Mouse (Mus musculus): ENCODE data around the gene Cap1. TPM values are rescaled to one million over a fixed set of nuclear protein-coding genes. Genes with fewer than 3 reads are reported as not detected.

Gene Cap1
- total RNA-seq, 4 experiments from 2014 or later = 280 to 333 (median 312) TPM

DNA sequence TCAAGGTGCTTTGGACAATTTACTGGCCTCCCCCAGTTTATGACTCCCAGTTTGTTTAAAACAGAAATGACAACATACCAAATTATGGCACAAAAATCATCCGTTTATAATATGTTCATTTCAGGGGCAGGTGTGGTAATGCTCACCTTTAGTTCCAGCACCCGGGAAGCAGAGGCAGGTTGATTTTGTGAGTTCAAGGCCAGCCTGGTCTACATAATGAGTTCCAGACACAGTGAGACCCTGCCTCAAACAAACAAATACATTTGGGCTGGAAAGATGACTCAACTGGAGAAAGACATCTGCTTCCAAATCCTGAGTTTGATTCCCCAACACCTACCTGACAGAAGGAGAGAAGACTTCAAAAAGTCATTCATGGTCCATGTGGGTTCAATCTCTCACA, 1.5 kb upstream of the Cap1 start:
- no peak for DNase-seq (ENCODE audit: low spot score in 2 of 2)

DNA sequence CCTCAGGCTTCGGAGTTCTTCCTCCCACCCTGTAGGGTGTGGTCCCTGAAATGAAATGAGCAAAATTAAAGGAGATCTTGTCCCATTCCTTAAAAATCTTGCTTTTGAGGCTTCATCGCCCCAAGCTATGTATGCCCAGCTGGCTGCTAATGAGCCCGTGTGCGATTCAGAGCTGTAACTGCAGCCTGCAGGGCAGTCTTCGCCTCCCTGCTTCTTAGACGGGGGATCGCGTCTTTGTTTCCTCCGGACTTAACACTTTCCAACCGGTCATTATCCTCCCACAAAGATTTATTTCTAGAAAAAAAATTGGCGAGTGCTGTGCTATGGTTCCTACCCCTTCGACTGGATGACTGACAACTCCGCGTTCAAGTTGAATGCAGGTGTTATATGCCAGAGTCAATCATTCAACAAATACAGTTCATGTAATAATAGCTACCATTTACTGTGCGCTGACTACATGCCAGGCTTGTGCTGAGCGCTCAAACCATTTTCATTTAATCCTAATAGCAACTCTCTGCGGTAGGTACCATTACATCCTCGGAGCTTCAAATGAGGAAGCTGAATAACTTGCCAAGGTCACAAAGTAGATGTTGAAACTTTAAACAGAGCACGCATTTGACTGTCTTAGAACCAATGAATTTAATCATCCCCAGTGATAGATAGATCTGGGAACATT, 861 bp upstream of the Cap1 start:
- DNase-seq (ENCODE audit: low spot score in 2 of 2) = no peak

DNA sequence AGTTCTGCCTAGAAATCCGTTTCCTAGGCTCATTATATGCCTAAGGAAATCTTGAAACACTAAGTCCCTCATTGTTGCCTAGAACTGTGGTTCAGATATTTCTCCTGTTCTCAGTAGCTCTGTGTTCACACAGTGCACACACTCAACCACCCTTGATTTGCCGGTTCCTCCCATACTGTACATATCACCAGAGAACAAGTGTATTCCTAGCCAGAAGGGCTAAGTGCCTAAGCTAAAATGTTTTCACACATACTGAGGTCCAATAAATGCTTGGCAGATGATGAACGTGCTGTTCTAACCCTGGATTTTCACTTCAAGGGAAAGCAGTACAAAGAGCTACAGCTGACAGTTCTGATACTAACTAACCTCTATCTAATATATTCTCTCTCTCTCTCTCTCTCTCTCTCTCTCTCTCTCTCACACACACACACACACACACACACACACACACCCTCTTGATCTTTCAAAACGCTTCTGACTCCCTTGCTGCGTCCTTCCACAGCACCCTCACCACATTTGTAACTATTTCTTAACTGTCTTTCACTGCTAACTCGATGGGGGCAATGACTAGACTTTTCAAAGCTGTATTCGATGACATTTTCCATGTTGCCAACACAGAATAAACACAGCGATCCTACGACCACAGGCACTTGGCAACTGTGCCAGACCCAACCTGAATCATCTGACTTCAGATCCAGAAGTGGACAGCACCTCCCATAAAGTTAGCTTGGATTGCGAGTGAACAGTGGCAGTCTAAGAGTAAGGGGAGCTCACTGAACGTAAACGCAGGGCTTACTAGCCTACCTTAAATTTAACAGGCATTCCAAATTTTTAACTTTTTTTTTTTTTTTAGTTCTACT, 1.1 kb downstream of the Cap1 start:
- no peak for DNase-seq (ENCODE audit: low spot score in 2 of 2)

DNA sequence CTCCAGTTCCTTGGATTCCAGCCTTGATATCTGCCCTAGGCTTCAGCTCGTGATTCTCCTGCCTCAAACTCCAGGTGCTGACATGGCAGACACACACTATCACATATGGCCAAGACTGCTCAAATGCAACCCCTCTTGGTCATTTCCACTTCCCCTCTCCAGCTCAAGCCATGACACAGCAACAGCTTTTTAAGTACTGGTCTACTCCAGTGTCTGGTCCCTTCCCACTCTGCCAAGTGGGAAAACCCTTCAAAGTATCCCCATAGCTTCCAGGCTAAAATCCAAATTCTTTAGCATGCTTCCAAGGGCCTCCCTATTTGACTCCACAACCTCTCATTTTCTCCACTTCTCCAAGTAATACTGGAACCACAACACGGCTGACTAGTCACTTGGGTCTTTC, 1.8 kb downstream of the Cap1 start:
- no peak for DNase-seq (ENCODE audit: low spot score in 2 of 2)

DNA sequence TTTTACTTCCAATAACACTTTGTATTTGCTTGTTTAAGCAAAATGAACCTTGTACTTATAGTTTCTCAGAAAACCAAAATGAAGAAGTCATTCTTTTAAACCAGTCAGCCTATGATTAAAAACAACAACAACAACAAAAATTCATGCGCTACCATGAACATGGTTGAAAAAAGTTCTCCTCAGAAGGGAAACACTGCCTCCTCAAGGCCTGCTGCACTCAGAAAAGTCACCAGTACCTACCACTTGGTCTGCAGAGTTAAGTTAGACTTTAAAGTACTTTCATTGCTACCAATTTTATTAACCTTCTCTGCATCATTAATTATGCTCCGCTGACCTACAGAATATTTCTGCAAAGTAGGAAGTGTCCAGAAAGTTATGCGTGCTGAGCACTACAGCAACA, 2.6 kb downstream of the Cap1 start:
- no peak for DNase-seq (ENCODE audit: low spot score in 2 of 2)

DNA sequence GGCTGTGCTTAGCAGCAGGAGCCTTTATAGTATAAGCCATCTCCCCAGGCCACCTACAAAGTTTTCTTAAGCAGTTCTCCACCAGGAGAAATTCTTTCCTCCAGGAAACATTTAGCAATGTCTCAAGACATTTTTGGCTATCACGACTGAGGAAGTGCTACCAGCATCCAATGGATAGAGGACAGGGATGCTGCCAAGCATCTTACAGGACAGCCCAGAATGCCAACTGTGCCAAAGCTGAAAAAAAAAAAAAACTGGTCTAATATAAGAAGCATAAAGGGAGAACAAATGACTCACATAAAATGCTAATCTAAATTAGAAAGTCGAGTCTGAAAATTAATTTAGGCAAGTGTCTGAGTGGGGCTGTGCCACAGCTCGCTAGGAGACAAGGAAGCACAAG, 3.3 kb downstream of the Cap1 start:
- no peak for DNase-seq (ENCODE audit: low spot score in 2 of 2)

DNA sequence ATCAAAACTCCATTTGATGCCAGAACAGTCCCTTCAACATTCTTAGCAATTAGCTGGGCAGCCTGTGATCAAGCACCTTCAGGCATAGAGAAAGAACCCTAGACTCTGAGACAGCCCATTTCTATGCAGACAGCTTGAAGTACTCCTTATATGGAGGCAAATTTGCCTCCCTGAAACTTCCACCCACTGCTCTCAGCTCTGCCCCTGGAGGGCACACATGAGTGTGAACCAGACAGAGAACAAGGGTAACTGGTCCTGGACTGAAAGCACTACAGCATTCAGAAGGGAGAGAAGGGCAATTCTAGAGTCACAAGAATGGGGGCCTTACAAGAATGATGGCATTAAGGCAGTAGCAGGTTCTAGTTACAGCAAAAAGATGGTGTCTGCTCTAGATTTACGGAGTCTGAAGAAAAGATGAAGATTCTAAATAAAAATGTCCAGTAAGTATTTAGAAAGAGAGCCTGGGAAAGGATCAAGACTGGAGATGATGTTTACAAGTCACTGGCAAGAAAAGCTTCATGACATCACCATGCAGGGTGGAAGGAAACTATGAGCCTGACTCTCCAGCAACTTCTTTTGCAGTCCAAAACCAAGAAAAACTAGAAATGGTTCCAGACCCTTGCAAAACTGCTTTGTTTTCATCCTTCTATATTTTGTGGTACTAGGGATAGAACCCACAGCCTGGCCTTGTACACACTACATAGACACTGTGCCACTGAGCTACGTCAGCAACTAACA, 7.4 kb downstream of the Cap1 start:
- DNase-seq (ENCODE audit: low spot score in 2 of 2) = no peak

DNA sequence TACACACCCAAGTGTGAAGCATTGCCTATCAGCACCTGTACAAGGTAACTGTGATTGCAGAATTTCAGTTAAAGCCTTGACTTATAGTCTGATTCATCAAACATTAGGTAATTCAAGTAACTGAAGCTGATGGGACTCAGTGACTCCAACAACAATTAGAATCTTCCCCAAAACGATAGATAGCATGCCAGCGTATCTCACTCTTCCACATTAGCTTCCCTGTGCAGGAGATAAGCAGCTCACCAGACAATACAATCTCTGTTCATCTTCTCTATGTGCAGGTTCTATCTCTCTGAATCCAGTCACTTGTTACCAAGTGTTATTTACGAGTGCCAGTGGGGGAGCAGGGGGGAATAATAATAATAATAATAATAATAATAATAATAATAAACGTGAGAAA, 12.3 kb downstream of the Cap1 start:
- no peak for DNase-seq (ENCODE audit: low spot score in 2 of 2)

DNA sequence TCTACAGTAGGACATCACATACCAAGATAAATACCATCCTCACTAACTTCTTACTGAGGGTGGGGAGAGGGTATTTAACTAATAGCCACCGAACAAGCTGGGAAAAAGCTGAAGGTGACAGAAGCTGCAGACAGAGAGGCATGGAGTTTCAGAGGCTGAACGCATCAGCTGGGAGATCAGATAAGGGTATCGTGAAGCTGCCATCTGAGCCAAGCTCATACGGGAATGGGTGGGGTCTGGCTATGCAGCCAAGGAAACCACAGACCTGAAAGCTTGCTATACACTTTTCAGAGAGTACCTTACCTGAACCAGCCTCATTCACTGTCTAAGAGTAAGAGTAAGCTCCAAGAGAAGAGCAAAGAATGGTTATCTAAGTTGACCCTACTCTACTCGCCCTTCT, 12.9 kb downstream of the Cap1 start:
- DNase-seq (ENCODE audit: low spot score in 2 of 2) = no peak

DNA sequence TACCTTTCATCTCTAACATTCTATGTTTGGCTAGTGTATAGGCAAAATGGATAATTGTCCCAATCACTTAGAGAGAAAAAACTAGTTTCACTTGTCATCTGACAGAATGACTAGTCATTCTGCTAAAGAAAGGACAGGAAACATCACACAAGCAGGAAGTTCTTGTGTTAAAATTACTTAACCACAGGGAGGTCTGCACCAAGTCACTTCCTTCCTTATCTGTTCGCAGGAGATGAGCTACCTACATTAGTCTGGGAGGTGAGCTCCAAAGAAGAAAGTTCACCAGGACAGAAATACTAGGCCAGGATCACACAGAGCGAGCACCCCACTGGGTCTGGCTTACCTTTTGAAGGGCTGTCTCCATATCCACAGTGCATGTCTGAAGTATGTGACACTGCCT, 13.9 kb downstream of the Cap1 start:
- no peak for DNase-seq (ENCODE audit: low spot score in 2 of 2)

DNA sequence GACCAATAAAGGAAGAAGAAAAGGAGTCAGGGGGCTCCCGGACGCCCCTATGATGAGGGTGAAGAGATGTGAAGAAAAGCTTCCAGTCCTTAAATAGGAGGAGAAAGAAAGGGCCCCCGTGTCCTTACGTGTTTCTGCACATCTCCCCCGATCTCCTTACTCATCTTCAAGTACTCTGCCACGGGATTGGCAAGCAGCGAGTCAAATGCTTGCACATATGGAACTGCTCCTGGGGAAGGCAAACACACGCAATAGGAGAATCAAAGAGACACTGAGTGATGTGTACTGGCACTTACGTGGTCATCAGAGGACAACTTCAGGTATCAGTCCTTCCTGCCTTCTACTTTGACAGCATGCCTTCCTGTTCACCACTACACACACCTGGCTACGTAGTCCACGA, 14.6 kb downstream of the Cap1 start:
- no peak for DNase-seq (ENCODE audit: low spot score in 2 of 2)

DNA sequence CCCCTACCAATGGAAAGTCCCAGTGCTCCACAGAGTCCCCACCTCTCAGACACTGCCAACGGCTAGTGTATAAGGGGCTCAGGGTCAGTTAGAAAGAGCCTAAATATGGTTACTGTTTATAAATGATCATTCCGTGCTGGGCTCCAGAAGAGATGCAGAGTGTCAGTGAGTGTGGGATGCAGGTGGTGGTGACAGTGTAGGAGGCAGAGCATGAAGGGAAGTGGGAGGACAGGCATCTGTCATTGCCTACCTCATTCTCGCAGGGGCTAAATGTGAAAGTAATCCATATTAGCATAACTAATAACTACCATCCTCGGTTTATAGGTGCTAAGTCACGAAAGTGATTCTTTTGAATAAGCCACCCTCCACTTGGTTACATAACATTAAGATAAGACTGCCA, 15.1 kb downstream of the Cap1 start:
- peak; percentile 53 to 65 for DNase-seq (ENCODE audit: low spot score in 2 of 2)

DNA sequence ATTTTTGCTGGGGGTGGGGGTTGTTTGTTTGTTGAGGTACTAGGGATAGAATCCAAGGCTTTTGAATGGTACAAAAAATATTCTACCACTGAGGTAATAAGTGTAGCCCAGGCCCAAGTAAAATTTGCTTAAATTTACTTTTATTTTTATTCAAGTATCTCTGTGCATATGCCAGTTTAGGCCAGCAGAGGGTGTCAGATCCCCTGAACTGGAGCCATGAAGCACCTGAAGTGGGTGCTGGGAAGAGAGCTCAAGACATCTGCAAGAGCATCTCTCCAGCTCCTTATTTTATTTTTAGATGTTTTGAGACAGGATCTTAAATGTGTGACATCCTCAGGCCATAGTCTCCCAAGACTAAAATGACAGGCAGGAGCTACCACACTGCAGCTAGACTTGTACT, 15.8 kb downstream of the Cap1 start:
- no peak for DNase-seq (ENCODE audit: low spot score in 2 of 2)

DNA sequence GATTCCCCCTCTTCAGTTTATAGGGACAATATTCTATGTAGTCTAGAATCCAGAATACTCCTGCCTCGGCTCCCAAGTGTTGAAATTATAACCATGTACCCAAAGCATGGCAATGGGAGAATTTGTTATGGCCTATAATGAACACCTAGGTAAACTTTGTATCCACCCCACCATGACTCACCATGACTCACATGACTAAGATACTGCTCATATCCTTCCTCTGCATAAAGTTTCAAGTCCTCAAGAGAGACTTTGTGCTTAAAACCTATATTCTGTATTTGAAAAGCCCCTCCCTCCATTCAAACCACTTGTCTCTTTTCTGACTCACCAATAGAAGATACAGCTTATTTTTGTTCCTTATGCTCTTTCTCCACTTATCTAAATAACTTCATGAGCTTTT, 17.8 kb downstream of the Cap1 start:
- DNase-seq (ENCODE audit: low spot score in 2 of 2) = no peak

DNA sequence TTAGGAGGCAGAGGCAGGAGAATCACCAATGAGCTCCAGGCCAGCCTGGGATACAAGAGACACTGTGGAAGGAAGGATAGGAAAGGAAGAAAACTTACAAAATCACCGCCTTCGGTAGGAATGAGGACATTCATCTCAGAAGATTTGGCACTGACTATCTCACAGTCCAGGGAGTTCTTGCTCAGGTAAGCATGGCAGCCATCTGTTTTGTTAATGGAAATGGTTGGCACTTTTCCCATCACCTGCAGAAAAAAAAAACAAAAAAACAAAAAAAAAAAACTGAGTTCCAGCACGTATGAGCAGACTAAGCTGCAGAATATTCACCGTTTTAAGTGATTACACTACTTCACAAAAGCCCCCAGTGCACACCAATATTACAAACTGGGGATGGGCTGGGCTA, 24.0 kb downstream of the Cap1 start:
- no peak for DNase-seq (ENCODE audit: low spot score in 2 of 2)

DNA sequence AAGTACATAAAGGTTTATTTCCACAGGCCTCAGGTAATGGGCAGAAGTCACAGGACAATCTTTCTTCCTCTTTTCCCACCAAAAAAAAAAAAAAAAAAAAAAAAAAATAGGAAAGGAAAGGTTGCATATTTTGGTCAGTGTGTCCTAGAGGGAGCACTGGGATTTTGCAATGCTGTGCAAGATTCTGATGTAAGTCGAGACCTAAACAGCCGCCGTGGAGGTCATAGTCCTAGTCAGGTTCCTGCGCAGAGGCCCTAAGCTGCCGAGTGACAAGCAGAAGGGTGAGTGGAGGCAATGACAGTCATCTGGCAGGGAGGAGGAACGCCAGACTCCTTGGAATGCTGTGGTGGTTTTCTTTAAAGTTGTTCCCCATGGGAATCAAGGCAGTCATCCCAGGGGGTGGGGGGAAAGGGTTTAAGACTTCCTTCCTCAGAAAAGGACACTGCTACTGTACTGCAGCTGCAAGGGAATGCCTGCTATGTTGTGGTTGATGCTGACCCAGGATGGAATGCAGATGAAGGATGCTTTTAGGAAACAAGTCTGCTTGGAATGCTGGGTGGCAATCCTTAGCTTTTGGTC, 26.7 kb downstream of the Cap1 start:
- DNase-seq (ENCODE audit: low spot score in 2 of 2) = no peak

DNA sequence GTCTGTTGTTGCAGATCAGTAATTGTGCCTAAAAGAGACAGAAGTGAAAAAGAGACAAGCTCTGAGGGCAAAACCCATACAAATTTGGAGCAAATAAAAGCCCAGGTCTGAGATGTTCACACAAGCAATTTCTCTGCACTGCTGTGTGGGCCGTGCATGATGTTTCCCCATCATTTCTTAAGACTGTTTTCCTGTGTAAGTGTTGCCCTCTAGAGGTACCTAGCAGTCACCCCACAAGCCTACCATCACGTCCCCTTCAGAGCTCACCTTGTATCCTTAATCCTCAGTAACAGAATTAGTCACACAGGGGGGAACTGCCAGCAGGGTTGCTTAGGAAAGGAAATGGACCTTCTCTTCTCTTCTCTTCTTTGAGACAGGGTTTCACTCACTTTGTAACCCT, 27.9 kb downstream of the Cap1 start:
- DNase-seq (ENCODE audit: low spot score in 2 of 2) = no peak

DNA sequence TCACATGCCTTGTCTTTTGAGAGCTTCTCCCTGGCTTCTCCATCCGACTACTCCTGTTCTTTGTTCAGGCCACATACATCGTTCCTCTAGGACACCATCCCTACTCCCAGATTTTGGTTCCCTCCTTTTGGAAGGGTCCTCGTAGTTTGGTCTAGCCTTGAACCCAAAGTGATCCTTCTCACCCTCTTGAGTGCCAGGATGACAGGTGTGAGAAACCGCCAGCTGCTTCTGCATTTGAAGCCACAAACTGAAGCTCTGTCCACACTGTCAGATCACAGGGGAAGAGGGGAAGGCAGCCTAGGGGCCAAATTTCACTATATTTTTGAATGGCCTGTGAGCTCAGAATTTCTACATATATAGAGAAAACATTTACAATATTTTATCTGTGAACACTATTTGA, 31.1 kb downstream of the Cap1 start:
- DNase-seq (ENCODE audit: low spot score in 2 of 2) = no peak

DNA sequence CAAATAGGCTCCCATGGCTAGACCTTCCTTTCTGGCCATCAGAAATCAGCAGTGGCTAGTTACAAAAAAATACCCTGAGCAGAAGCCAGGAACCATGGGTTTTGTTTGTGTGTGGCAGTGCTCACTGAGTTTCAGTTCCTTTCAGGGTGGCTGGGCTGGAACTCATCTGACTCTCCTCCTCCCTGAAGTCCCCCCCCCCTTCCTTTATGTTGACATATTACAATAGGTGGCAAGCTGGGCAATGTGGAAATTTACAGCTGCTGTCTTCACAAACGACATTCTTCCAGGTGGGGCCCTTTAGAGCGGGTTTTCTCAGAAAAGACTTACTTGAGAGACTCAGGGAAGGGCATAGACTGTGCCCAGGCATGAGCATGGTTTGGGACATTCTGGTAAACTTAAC, 32.2 kb downstream of the Cap1 start:
- no peak for DNase-seq (ENCODE audit: low spot score in 2 of 2)

DNA sequence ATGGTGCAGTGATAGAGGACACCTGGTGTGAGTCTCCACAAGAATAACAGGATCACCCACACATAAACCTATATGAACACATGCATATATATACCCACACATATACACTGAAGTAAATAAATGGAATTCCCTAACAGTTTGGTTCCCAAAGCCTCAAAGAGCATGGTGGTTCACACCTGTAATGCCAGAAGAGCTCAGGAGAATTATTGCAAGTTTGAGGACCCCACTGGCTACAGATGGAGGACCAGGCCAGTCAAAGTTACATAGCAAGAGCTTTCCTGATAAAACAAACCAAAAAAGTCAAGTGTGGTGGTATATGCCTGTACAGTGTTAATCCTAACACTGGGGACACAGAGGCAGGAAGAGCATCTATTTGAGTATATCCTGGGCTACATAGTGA, 34.3 kb downstream of the Cap1 start:
- no peak for DNase-seq (ENCODE audit: low spot score in 2 of 2)

DNA sequence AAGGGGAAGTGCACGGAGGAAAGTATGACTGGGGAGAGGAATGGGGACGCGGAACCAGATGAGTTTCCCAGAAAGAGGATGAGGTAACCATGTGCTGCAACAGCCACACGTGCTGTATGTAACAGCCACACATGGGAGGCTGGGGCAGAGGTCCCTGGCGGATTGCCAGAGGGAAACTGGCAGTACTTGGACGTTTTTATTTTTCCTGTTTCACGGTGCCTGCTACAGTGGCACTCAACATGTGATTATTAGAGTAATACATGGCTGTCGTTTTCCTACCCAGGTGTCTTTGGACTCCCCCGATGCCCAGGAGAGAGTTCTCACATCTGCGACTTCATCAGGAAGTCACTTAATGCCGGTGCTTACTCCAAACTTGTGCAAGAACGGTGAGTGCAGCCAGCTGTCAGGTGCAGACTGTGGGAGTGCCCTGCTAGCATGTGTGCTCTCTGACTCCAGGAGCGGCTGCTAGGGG, 37.7 kb downstream of the Cap1 start:
- no peak for DNase-seq (ENCODE audit: low spot score in 2 of 2)

DNA sequence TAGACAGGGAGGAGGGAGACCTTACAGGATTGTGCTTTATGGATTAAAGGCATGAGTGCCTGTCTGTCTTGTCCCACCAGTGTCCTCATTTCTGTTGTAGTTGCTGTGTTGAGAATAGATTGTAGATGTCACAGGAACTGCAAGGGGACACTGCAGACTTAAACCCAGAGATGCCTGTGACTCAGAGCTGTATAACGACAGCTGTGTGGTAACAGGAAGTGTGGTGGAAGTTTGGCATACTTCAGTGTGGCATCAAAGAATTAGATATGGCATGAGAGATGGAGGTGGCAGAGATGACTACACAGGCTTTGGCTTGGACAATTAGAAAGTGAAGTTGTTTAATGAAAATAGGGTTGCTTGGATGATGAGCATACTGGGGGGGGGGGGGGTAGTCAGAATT, 47.4 kb downstream of the Cap1 start:
- no peak for DNase-seq (ENCODE audit: low spot score in 2 of 2)

Data from layer of hippocampus, adult 8-10 months (tissue).